Mouse (Mus musculus) MEL (cell line): ENCODE data around the gene Igf1r. TPM values are rescaled to one million over a fixed set of nuclear protein-coding genes. Genes with fewer than 3 reads are reported as not detected.

Source experiments
- DNase-seq: peaks from one replicate; pipeline ENCODE4 v3.0.0; 2011; ENCODE audit warnings: low read depth, low spot score
- H3K27ac ChIP-seq: 2 replicates; pipeline ENCODE4 v1.5.1; 2012; ENCODE audit warnings: low read depth, mild to moderate bottlenecking, control low read depth, low read length, moderate library complexity; ENCODE audit not compliant: control insufficient read depth
- H3K27me3 ChIP-seq, 2 experiments: fragments of 150-350 bp in 1 of 2; sonication (generic) in 1 of 2; 2 replicates each; pipeline ENCODE4 v1.6.1; 2012; ENCODE audit warnings: low read length in 2 of 2, mild to moderate bottlenecking in 2 of 2, improper control_type of control experiment in 1 of 2, moderate library complexity in 1 of 2; ENCODE audit not compliant: insufficient read depth in 2 of 2, control insufficient read depth in 1 of 2
- H3K36me3 ChIP-seq, 2 experiments: 2 replicates each; pipeline ENCODE4 v1.6.1; 2012 to 2014; ENCODE audit warnings: low read length in 2 of 2, improper control_type of control experiment in 1 of 2, inconsistent platforms in 1 of 2, mild to moderate bottlenecking in 1 of 2; ENCODE audit not compliant: insufficient read depth in 2 of 2, control insufficient read depth in 1 of 2
- H3K4me1 ChIP-seq, 2 experiments: fragments of 150-350 bp in 1 of 2; sonication (generic) in 1 of 2; 2 replicates each; pipeline ENCODE4 v1.6.1; 2012; ENCODE audit warnings: low read length in 2 of 2, improper control_type of control experiment in 1 of 2, mild to moderate bottlenecking in 1 of 2; ENCODE audit not compliant: insufficient read depth in 2 of 2, control insufficient read depth in 1 of 2
- H3K4me3 ChIP-seq, 2 experiments: fragments of 150-350 bp in 1 of 2; sonication (generic) in 1 of 2; 2 replicates each; pipeline ENCODE4 v1.5.1; 2012; ENCODE audit warnings: low read depth in 2 of 2, low read length in 2 of 2, mild to moderate bottlenecking in 2 of 2, moderate library complexity in 2 of 2, control low read depth in 1 of 2, improper control_type of control experiment in 1 of 2; ENCODE audit not compliant: control insufficient read depth in 1 of 2, insufficient read depth in 1 of 2
- H3K79me2 ChIP-seq: 2 replicates; pipeline ENCODE4 v1.6.1; 2012; ENCODE audit warnings: mild to moderate bottlenecking, low read length, moderate library complexity; ENCODE audit not compliant: control insufficient read depth, poor library complexity, insufficient read depth
- H3K9ac ChIP-seq: 2 replicates; pipeline ENCODE4 v1.6.1; 2012; ENCODE audit warnings: low read depth, mild to moderate bottlenecking, control low read depth, low read length, moderate library complexity; ENCODE audit not compliant: control insufficient read depth, poor library complexity, severe bottlenecking
- H3K9me3 ChIP-seq: fragments of 150-350 bp; sonication (generic); replicated peaks from 2 replicates; pipeline ENCODE4 v1.6.1; 2012; ENCODE audit warnings: mild to moderate bottlenecking, low read length, improper control_type of control experiment, moderate library complexity; ENCODE audit not compliant: insufficient read depth
- BHLHE40 ChIP-seq: IDR thresholded peaks from 2 replicates; pipeline ENCODE4 v1.6.1; 2012; ENCODE audit warnings: low read depth, mild to moderate bottlenecking, inconsistent platforms, low read length, improper control_type of control experiment, borderline replicate concordance
- CHD1 ChIP-seq: IDR thresholded peaks from 2 replicates; pipeline ENCODE4 v1.6.1; 2012; ENCODE audit warnings: low read depth, mild to moderate bottlenecking, inconsistent platforms, low read length, improper control_type of control experiment
- CHD2 ChIP-seq: IDR thresholded peaks from 2 replicates; pipeline ENCODE4 v1.6.1; 2011; ENCODE audit warnings: low read length, improper control_type of control experiment
- CTCF ChIP-seq, 3 experiments: IDR thresholded peaks in 2 of 3; conservative IDR thresholded peaks in 1 of 3; 2 replicates each; pipeline ENCODE4 v1.5.1; 2011 to 2012; ENCODE audit warnings: low read length in 3 of 3, low read depth in 2 of 3, mild to moderate bottlenecking in 2 of 3, improper control_type of control experiment in 1 of 3, inconsistent platforms in 1 of 3, mixed read lengths in 1 of 3, moderate library complexity in 1 of 3; ENCODE audit not compliant: control insufficient read depth in 1 of 3, insufficient read depth in 1 of 3, poor library complexity in 1 of 3, severe bottlenecking in 1 of 3
- E2F4 ChIP-seq: IDR thresholded peaks from 2 replicates; pipeline ENCODE4 v1.6.1; 2011; ENCODE audit warnings: low read depth, low read length, improper control_type of control experiment, borderline replicate concordance
- ELF1 ChIP-seq: IDR thresholded peaks from 2 replicates; pipeline ENCODE4 v1.6.1; 2014; ENCODE audit warnings: low read depth, mild to moderate bottlenecking, inconsistent platforms, low read length, improper control_type of control experiment, moderate library complexity
- ETS1 ChIP-seq: IDR thresholded peaks from 2 replicates; pipeline ENCODE4 v1.6.1; 2012; ENCODE audit warnings: low read depth, mild to moderate bottlenecking, inconsistent platforms, low read length, improper control_type of control experiment, moderate library complexity
- GATA1 ChIP-seq: IDR thresholded peaks from 2 replicates; pipeline ENCODE4 v1.6.1; 2011; ENCODE audit warnings: low read depth, low read length, improper control_type of control experiment
- HCFC1 ChIP-seq: IDR thresholded peaks from 2 replicates; pipeline ENCODE4 v1.6.1; 2012; ENCODE audit warnings: low read depth, mild to moderate bottlenecking, inconsistent platforms, low read length, improper control_type of control experiment, moderate library complexity
- KAT2A ChIP-seq: conservative IDR thresholded peaks from 2 replicates; pipeline ENCODE4 v1.6.1; 2012; ENCODE audit warnings: low read depth, low read length, improper control_type of control experiment, inconsistent platforms
- MAFK ChIP-seq: IDR thresholded peaks from 2 replicates; pipeline ENCODE4 v1.6.1; 2011; ENCODE audit warnings: low read depth, mild to moderate bottlenecking, low read length, improper control_type of control experiment, borderline replicate concordance
- MAX ChIP-seq: IDR thresholded peaks from 2 replicates; pipeline ENCODE4 v1.6.1; 2011; ENCODE audit warnings: low read length, improper control_type of control experiment
- MEF2A ChIP-seq: IDR thresholded peaks from 2 replicates; pipeline ENCODE4 v1.6.1; 2014; ENCODE audit warnings: low read depth, mild to moderate bottlenecking, inconsistent platforms, low read length, improper control_type of control experiment; ENCODE audit not compliant: poor library complexity, insufficient replicate concordance, severe bottlenecking; ENCODE audit errors: extremely low read depth
- MYB ChIP-seq: IDR thresholded peaks from 2 replicates; pipeline ENCODE4 v1.6.1; 2011; ENCODE audit warnings: mild to moderate bottlenecking, low read depth, low read length, improper control_type of control experiment
- NELFE ChIP-seq: IDR thresholded peaks from 2 replicates; pipeline ENCODE4 v1.6.1; 2011; ENCODE audit warnings: low read depth, low read length, improper control_type of control experiment
- NRF1 ChIP-seq: IDR thresholded peaks from 2 replicates; pipeline ENCODE4 v1.6.1; 2014; ENCODE audit warnings: low read depth, mild to moderate bottlenecking, inconsistent platforms, low read length, improper control_type of control experiment, moderate library complexity; ENCODE audit not compliant: poor library complexity, insufficient read depth, severe bottlenecking
- POLR2A ChIP-seq, 2 experiments: IDR thresholded peaks; 2 replicates each; pipeline ENCODE4 v1.6.1; 2011 to 2012; ENCODE audit warnings: low read length in 2 of 2, mild to moderate bottlenecking in 2 of 2, control low read depth in 1 of 2, improper control_type of control experiment in 1 of 2, low read depth in 1 of 2, moderate library complexity in 1 of 2; ENCODE audit not compliant: control insufficient read depth in 1 of 2, insufficient read depth in 1 of 2, poor library complexity in 1 of 2
- POLR2AphosphoS2 ChIP-seq: IDR thresholded peaks from 2 replicates; pipeline ENCODE4 v1.6.1; 2011; ENCODE audit warnings: low read length, improper control_type of control experiment
- POLR2AphosphoS5 ChIP-seq: IDR thresholded peaks from 2 replicates; pipeline ENCODE4 v1.6.1; 2012; ENCODE audit warnings: low read depth, borderline replicate concordance, mild to moderate bottlenecking, inconsistent platforms, low read length, moderate library complexity, mixed read lengths
- RAD21 ChIP-seq: IDR thresholded peaks from 2 replicates; pipeline ENCODE4 v1.6.1; 2011; ENCODE audit warnings: mild to moderate bottlenecking, low read depth, low read length, improper control_type of control experiment
- RCOR1 ChIP-seq: IDR thresholded peaks from 2 replicates; pipeline ENCODE4 v1.6.1; 2012; ENCODE audit warnings: low read depth, mild to moderate bottlenecking, inconsistent platforms, low read length, improper control_type of control experiment
- SIN3A ChIP-seq: IDR thresholded peaks from 2 replicates; pipeline ENCODE4 v1.6.1; 2012; ENCODE audit warnings: low read length, improper control_type of control experiment, inconsistent platforms
- SMC3 ChIP-seq: IDR thresholded peaks from 2 replicates; pipeline ENCODE4 v1.6.1; 2011; ENCODE audit warnings: low read depth, low read length, improper control_type of control experiment
- TBP ChIP-seq: IDR thresholded peaks from 2 replicates; pipeline ENCODE4 v1.8.0; 2011; ENCODE audit warnings: low read depth, low read length, improper control_type of control experiment
- TCF12 ChIP-seq: IDR thresholded peaks from 2 replicates; pipeline ENCODE4 v1.6.1; 2014; ENCODE audit warnings: low read depth, mild to moderate bottlenecking, inconsistent platforms, low read length, improper control_type of control experiment, moderate library complexity
- USF1 ChIP-seq: IDR thresholded peaks from 2 replicates; pipeline ENCODE4 v1.6.1; 2014; ENCODE audit warnings: low read depth, mild to moderate bottlenecking, inconsistent platforms, low read length, improper control_type of control experiment, moderate library complexity
- USF2 ChIP-seq, 2 experiments: IDR thresholded peaks; 2 replicates each; pipeline ENCODE4 v1.6.1; 2011 to 2012; ENCODE audit warnings: improper control_type of control experiment in 2 of 2, low read length in 2 of 2, borderline replicate concordance in 1 of 2, inconsistent platforms in 1 of 2, low read depth in 1 of 2, mild to moderate bottlenecking in 1 of 2; ENCODE audit not compliant: insufficient read depth in 1 of 2
- ZKSCAN1 ChIP-seq: IDR thresholded peaks from 2 replicates; pipeline ENCODE4 v1.6.1; 2012; ENCODE audit warnings: low read depth, mild to moderate bottlenecking, inconsistent platforms, low read length, improper control_type of control experiment, moderate library complexity
- ZMIZ1 ChIP-seq: IDR thresholded peaks from 2 replicates; pipeline ENCODE4 v1.6.1; 2012; ENCODE audit warnings: low read depth, mild to moderate bottlenecking, inconsistent platforms, low read length, improper control_type of control experiment, moderate library complexity
- ZNF384 ChIP-seq: IDR thresholded peaks from 2 replicates; pipeline ENCODE4 v1.6.1; 2012; ENCODE audit warnings: low read depth, mild to moderate bottlenecking, inconsistent platforms, low read length, improper control_type of control experiment
- polyA plus RNA-seq, 2 experiments: library from polyadenylated mRNA; stranded (reverse) in 1 of 2; unstranded in 1 of 2; fragments of >175 nt in 1 of 2; fragments of >200 nt in 1 of 2; gene quantifications; 2 replicates each; pipeline versions ENCODE4 v1.2.1 to v1.2.4; 2012; ENCODE audit warnings: low replicate concordance in 2 of 2, low read depth in 1 of 2; ENCODE audit not compliant: insufficient read length in 2 of 2, insufficient read depth in 1 of 2, missing spikeins in 1 of 2
- total RNA-seq: library from RNA; depleted of rRNA; stranded (reverse); fragments of 300-350 nt; gene quantifications from 2 replicates; pipeline ENCODE4 v1.2.3, GENCODE M21; 2012

Gene Igf1r
- total and polyA plus RNA-seq, 3 experiments, result 11.8 to 11.9 TPM; not detected in 1

GRCm38 (mm10) chr7:68125347-68125746, 172.7 kb downstream of the Igf1r start:
- Histone ChIP-seq H3K36me3 (peaks cover 0 to 5% of the 10 kb centered on the region in 2 experiments; a peak in 2 of 4 replicates), H3K9ac (no peak overlapping the region), H3K79me2 (no peaks in the 10 kb centered on the region), H3K9me3 (no peaks in the 10 kb centered on the region), H3K27ac (no peak overlapping the region), H3K4me3 (no peak overlapping the region), H3K27me3 (no peaks in the 10 kb centered on the region), H3K4me1 (peaks cover 2 to 3% of the 10 kb centered on the region in 2 experiments; a peak in 2 of 4 replicates)
- DNase-seq, result no peak
- TF ChIP-seq RCOR1 (peak; percentile 71), GATA1 (peak; percentile 46; the same call in 1 of the 2 replicates), CTCF (IDR thresholded peaks at IDR 0.05 in 2 of 3, conservative IDR thresholded peaks at IDR 0.05 in 1 of 3; ENCODE audit: control insufficient read depth in 1 of 3, insufficient read depth in 1 of 3, low read depth in 2 of 3, low read length in 3 of 3, poor library complexity in 1 of 3, severe bottlenecking in 1 of 3) (no peak), ZKSCAN1 (no peak), CHD1 (no peak), ZNF384 (no peak), TCF12 (0 out of 2 replicates have a peak, but pooled peaks have one; percentile 5)

GRCm38 (mm10) chr7:68127799-68128261, 175.2 kb downstream of the Igf1r start:
- H3K9ac ChIP-seq, result no peak overlapping the region
- no peak overlapping the region for H3K27ac ChIP-seq
- DNase-seq, result peak; percentile 58
- peaks cover 2 to 3% of the 10 kb centered on the region in 2 experiments; a peak in 2 of 4 replicates for H3K4me1 ChIP-seq
- H3K79me2 ChIP-seq, result no peaks in the 10 kb centered on the region; the same call in 1 of the 2 replicates
- H3K4me3 ChIP-seq, result no peak overlapping the region
- H3K36me3 ChIP-seq, result peaks cover 0 to 5% of the 10 kb centered on the region in 2 experiments; a peak in 2 of 4 replicates
- H3K9me3 ChIP-seq, result no peaks in the 10 kb centered on the region
- no peaks in the 10 kb centered on the region for H3K27me3 ChIP-seq
- TF ChIP-seq NRF1 (no peak), ETS1 (no peak), TBP (no peak), MYB (no peak), BHLHE40 (no peak), SIN3A (no peak), MAFK (no peak), POLR2AphosphoS5 (no peak), ZMIZ1 (no peak), KAT2A (no peak), CHD2 (no peak), CTCF (IDR thresholded peaks at IDR 0.05 in 2 of 3, conservative IDR thresholded peaks at IDR 0.05 in 1 of 3; ENCODE audit: control insufficient read depth in 1 of 3, insufficient read depth in 1 of 3, low read depth in 2 of 3, low read length in 3 of 3, poor library complexity in 1 of 3, severe bottlenecking in 1 of 3) (peak; percentile 6 to 62 (median 61); a peak in 4 of 6 replicates), USF2 (IDR thresholded peaks at IDR 0.05; ENCODE audit: borderline replicate concordance in 1 of 2, insufficient read depth in 1 of 2, low read depth in 1 of 2, low read length in 2 of 2) (no peak), POLR2A (IDR thresholded peaks at IDR 0.05; ENCODE audit: control insufficient read depth in 1 of 2, insufficient read depth in 1 of 2, low read depth in 1 of 2, low read length in 2 of 2, poor library complexity in 1 of 2) (no peak), NELFE (no peak), ELF1 (no peak), SMC3 (peak; percentile 71), HCFC1 (no peak), MAX (no peak), ZKSCAN1 (no peak), E2F4 (no peak), MEF2A (no peak), ZNF384 (no peak), RAD21 (peak; percentile 71), TCF12 (no peak), POLR2AphosphoS2 (no peak), USF1 (no peak)
